Mouse (Mus musculus) yolk sac, embryonic 10.5 days (tissue): ENCODE data around the gene Olfr95.
"Not testable (repeated sequence)": the region's sequence is repeated elsewhere in the genome, so short reads cannot be mapped to it uniquely, and the experiment has no call there.

Experiments used
- DNase-seq: peaks from one replicate; pipeline ENCODE4 v3.0.0-alpha.2; 2017; ENCODE audit warnings: low spot score

The Olfr95 gene

GRCm38 (mm10) chr17:37213018-37213417 is at the start of gene Olfr95:
Gene Olfr95 (minus strand): TSS chr17:37213118.
- no peak for DNase-seq

GRCm38 (mm10) chr17:37250544-37250943 is 37.6 kb upstream of the Olfr95 start:
- peak; percentile 12 for DNase-seq

- no peak for DNase-seq
Measured at GRCm38 (mm10) chr17:37249460-37249859, 36.5 kb upstream of the Olfr95 start.

GRCm38 (mm10) chr17:37246715-37247114 is 33.8 kb upstream of the Olfr95 start:
- no peak for DNase-seq

GRCm38 (mm10) chr17:37242198-37242597 is 29.3 kb upstream of the Olfr95 start:
- peak; percentile 48 for DNase-seq

GRCm38 (mm10) chr17:37237230-37237629 is 24.3 kb upstream of the Olfr95 start, which contains the start of gene Olfr97:
Gene Olfr97 (minus strand): TSS chr17:37237330.
- not testable (repeated sequence) for DNase-seq

- no peak for DNase-seq
Measured at GRCm38 (mm10) chr17:37221879-37222278, 9.0 kb upstream of the Olfr95 start.

GRCm38 (mm10) chr17:37219846-37220245 is 6.9 kb upstream of the Olfr95 start, which contains the start of gene Olfr96:
Gene Olfr96 (plus strand): TSS chr17:37220146.
- DNase-seq, result no peak

GRCm38 (mm10) chr17:37218486-37218885 is 5.6 kb upstream of the Olfr95 start:
- no peak for DNase-seq

- no peak for DNase-seq
Measured at GRCm38 (mm10) chr17:37210884-37211768, 1.8 kb downstream of the Olfr95 start.

GRCm38 (mm10) chr17:37203917-37204236 is 9.0 kb downstream of the Olfr95 start:
- no peak for DNase-seq

GRCm38 (mm10) chr17:37203206-37203916 is 9.6 kb downstream of the Olfr95 start:
- peak; percentile 50 for DNase-seq

- DNase-seq, result no peak
Measured at GRCm38 (mm10) chr17:37200894-37201293, 12.0 kb downstream of the Olfr95 start, which contains the start of gene Olfr94. Gene Olfr94 (minus strand): TSS chr17:37200994.

GRCm38 (mm10) chr17:37196845-37197724 is 15.8 kb downstream of the Olfr95 start:
- peak; percentile 48 for DNase-seq

GRCm38 (mm10) chr17:37194782-37195181 is 18.1 kb downstream of the Olfr95 start:
- DNase-seq, result no peak

- no peak for DNase-seq
Measured at GRCm38 (mm10) chr17:37193656-37194055, 19.3 kb downstream of the Olfr95 start, which contains the start of gene Ubd. Gene Ubd (plus strand): TSS chr17:37193892.

GRCm38 (mm10) chr17:37193032-37193431 is 19.9 kb downstream of the Olfr95 start:
- no peak for DNase-seq

GRCm38 (mm10) chr17:37190711-37191110 is 22.2 kb downstream of the Olfr95 start:
- DNase-seq, result peak; percentile 53

GRCm38 (mm10) chr17:37185474-37185873 is 27.4 kb downstream of the Olfr95 start:
- no peak for DNase-seq

GRCm38 (mm10) chr17:37161394-37161793 is 51.5 kb downstream of the Olfr95 start, which contains the start of gene Olfr93:
Gene Olfr93 (minus strand): TSS chr17:37161494.
- DNase-seq, result no peak
